Mouse (Mus musculus): ENCODE data around the gene Frmd7.

- TF ChIP-seq CTCF (IDR thresholded peaks at IDR 0.05; ENCODE audit: borderline replicate concordance, extremely low read depth, insufficient read depth, insufficient read length) (no peak), POLR2A (IDR thresholded peaks at IDR 0.05; ENCODE audit: borderline replicate concordance, extremely low read depth, insufficient read depth, insufficient read length, poor library complexity, severe bottlenecking) (no peak)
Measured at GRCm38 (mm10) chrX:50962955-50963354, 20.4 kb upstream of the Frmd7 start.

Data from brain, embryonic 14.5 days (tissue).